Mouse (Mus musculus) R1 (cell line): ENCODE data around the gene Vmn1r22.
"Not testable (repeated sequence)": the region's sequence is repeated elsewhere in the genome, so short reads cannot be mapped to it uniquely, and the experiment has no call there.

ENCODE experiments used
- DNase-seq: peaks from one replicate; pipeline ENCODE4 v3.0.0-alpha.2; 2018; ENCODE audit warnings: low read depth, low spot score

The Vmn1r22 gene

GRCm38 (mm10) chr6:57907928-57908327, at the start of gene Vmn1r22:
TSS of gene Vmn1r22 (minus strand) at chr6:57908028.
- no peak for DNase-seq

- no peak for DNase-seq
These were observed 18.9 kb upstream of the Vmn1r22 start, which contains the start of gene Vmn1r23 for GRCm38 (mm10) chr6:57926738-57927137. TSS of gene Vmn1r23 (minus strand) at chr6:57926838.

- peak; percentile 28 for DNase-seq
These were observed 48.5 kb downstream of the Vmn1r22 start for GRCm38 (mm10) chr6:57859043-57860042.

GRCm38 (mm10) chr6:57851177-57851576, 56.7 kb downstream of the Vmn1r22 start:
- DNase-seq, result not testable (repeated sequence)

GRCm38 (mm10) chr6:57850286-57850685, 57.5 kb downstream of the Vmn1r22 start, which contains the start of gene Vmn1r21:
TSS of gene Vmn1r21 (minus strand) at chr6:57850343.
- DNase-seq, result no peak
